Mouse (Mus musculus): ENCODE measurements around the gene Olfr1438-ps1.
A peak's percentile ranks its signal among the peaks of the same experiment; 100 is the strongest.
"Not testable (repeated sequence)": the region's sequence is repeated elsewhere in the genome, so short reads cannot be mapped to it uniquely, and the experiment has no call there.

Gene Olfr1438-ps1

DNA sequence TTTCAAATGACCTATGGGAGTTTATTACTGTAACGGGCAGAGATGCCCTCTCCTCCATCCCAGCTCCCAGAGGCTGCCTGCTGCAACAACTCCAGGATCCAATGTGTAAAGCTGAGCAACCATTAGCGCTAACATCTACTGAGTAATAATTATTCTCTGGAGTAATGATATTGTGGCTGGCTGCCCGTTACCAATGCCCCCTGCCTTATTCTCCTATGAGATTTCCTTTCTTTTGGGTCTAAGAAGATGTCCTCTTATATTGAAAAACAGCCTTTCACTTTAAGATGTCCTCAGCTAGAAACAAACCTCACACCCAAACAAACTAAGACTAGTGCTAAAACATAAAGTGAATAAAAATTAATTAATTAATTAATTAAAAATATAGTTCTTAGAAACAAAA lies at the start of gene Olfr1438-ps1:
Gene Olfr1438-ps1, minus strand, starts transcription at position 101 of the 400 bp plus-strand sequence.
- no peak for DNase-seq (ENCODE audit: low spot score)

DNA sequence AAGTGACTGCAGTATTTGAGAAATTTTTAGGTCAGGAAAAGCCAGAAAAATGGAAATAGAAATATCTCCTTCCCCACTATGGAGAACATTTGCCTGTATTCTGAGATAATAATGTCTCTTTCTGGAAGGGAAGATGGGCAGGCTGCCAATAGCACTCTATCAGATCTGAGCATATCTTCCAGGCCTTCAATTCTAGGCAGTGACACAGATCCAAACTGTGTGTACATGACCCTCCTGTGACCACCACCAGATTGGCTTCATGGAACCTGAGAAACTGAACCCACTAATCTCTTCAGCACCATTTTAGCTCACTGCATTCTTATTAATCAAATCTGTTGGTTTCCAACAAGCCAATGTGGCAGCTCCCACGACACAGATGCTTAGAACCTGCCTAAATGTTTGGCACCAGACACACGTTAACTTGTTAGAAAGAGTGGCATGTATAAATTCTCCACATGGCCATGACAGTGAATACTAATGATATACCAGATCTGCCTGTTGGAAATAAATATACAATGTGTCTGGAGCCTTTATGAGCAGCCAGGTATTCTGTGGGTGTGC lies 38.8 kb upstream of the Olfr1438-ps1 start:
- DNase-seq (ENCODE audit: low spot score): peak; percentile 71

DNA sequence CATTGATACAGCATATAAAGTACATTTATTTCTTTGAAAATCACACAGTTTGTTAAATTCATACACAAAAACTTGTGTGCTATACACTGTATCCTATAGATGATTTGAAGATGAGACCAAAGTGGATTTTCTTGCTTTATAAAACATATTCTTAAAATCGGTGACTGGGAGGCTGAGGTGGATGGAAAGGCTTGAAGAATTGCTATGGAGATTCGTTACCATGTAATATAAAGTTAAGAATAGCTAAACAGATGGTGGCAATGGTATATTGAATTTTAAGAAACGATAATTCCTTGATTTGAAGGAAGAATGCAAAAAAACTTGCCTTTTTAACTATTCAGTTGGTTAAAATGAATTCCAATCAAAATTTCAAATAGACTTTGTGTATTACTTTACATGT lies 37.3 kb upstream of the Olfr1438-ps1 start:
- DNase-seq (ENCODE audit: low spot score): no peak

DNA sequence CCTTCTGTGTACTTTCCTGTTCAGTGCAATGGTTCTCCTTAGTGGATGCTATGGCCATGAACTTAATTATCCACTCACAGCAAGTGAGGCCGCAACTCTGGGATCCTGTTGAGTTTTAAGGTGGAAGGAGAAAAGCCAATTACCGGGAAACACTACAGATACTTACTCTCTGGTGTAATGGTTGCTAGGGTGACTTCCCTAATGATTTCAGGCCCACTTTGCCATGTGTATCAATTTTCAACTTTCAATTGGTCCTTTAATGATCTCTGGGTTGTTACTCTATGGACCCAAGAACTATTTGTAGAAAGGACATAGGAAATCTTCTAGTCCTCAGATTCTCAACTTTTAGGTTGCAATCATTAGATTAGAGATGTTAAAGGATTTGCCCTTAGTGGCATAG lies 10.7 kb downstream of the Olfr1438-ps1 start, which contains the start of gene Olfr1437:
Gene Olfr1437, minus strand, starts transcription at position 101 of the 400 bp plus-strand sequence.
- no peak for DNase-seq (ENCODE audit: low spot score)

DNA sequence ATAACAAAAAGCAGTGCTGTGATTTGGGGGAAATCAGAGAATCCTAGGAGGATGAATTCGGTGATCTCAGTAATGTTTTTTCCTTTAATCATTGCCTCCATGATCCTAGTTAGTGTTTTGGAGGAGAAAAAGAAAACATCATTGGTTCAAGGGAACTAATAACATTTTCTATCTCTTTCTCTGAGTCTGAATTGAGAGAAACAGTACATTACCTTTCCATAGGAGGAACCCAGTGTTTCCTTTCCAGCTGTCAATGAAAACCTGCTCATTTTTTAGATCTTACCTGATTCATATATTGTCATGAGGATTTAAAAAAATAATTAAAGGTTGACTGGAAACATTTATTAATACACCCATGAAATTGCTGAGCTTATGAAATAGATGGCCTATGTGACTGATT lies 36.7 kb downstream of the Olfr1438-ps1 start, which contains the start of gene Olfr1436:
Gene Olfr1436, minus strand, starts transcription at position 101 of the 400 bp plus-strand sequence.
- not testable (repeated sequence) for DNase-seq (ENCODE audit: low spot score)

DNA sequence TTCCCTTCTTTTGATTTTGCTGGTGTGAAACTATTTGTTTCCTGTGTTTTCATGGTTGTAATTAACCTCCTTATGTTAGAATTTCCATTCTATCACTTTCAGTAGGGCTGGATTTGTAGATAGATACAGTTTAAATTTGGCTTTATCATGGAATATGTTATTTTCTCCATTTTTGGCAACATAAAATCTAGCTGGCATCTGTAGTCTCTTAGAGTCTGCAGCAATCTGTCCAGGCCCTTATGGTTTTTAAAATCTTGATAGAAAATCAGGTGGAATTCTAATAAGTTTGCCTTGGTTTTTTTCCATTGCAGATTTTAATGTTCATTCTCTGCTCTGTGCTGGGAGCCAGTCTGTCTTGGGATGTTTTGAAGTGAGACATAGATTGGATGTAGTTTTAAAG lies 42.7 kb downstream of the Olfr1438-ps1 start:
- peak; percentile 21 for DNase-seq (ENCODE audit: low spot score)

DNA sequence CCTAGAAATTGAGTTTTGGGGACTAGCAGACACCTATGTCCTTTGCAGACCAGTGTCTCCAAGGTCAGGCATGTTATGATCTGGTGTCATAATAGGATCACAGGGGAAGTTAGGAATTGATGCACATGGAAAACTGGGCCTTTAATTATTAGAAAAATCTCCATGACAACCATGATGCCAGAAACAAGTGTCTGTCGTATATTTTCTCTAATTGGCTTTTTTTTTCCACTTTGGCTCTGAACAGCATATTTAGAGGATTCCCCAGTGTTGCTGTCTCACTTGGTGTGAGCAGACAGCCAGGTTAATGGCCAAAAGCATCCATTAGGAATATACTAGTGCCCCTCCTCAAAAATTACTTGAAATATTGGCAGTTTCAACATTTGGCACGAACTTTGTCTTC lies 56.2 kb downstream of the Olfr1438-ps1 start, which contains the start of gene Olfr1434:
Gene Olfr1434, plus strand, starts transcription at position 301 of the 400 bp plus-strand sequence.
- DNase-seq (ENCODE audit: low spot score): no peak

All from layer of hippocampus, adult 11-12 months (tissue).